Mouse (Mus musculus): ENCODE measurements around the gene Lsm12. TPM values are rescaled to one million over a fixed set of nuclear protein-coding genes. Genes with fewer than 3 reads are reported as not detected.

The Lsm12 gene
- polyA plus RNA-seq, 1 experiment: 41.5 TPM

GRCm38 (mm10) chr11:102219994-102220346, 34.9 kb upstream of the Lsm12 start:
- Histone ChIP-seq H3K4me3 (ENCODE audit: control insufficient read depth, low read depth, low read length) (no peak overlapping the region), H3K27ac (ENCODE audit: control insufficient read depth, insufficient read depth, low read depth, low read length) (no peak overlapping the region), H3K27me3 (ENCODE audit: control insufficient read depth, insufficient read depth, low read length) (no peaks in the 10 kb centered on the region), H3K36me3 (ENCODE audit: control insufficient read depth, insufficient read depth, low read length) (no peaks in the 10 kb centered on the region), H3K4me1 (ENCODE audit: control insufficient read depth, insufficient read depth, low read length) (peaks cover 17% of the 10 kb centered on the region)
- no peak for TF ChIP-seq CTCF (IDR thresholded peaks at IDR 0.05; ENCODE audit: control insufficient read depth, insufficient read depth, insufficient replicate concordance, low read depth, low read length)
- no peak for TF ChIP-seq POLR2A (IDR thresholded peaks at IDR 0.05; ENCODE audit: control insufficient read depth, low read depth, low read length)

GRCm38 (mm10) chr11:102219247-102219993, 34.3 kb upstream of the Lsm12 start:
- no peaks in the 10 kb centered on the region for H3K36me3 ChIP-seq (ENCODE audit: control insufficient read depth, insufficient read depth, low read length)
- TF ChIP-seq CTCF (IDR thresholded peaks at IDR 0.05; ENCODE audit: control insufficient read depth, insufficient read depth, insufficient replicate concordance, low read depth, low read length) (no peak), POLR2A (IDR thresholded peaks at IDR 0.05; ENCODE audit: control insufficient read depth, low read depth, low read length) (no peak)
- H3K4me1 ChIP-seq (ENCODE audit: control insufficient read depth, insufficient read depth, low read length): peaks cover 22% of the 10 kb centered on the region
- no peaks in the 10 kb centered on the region for H3K27me3 ChIP-seq (ENCODE audit: control insufficient read depth, insufficient read depth, low read length)
- peak overlapping the region; percentile 14 for H3K27ac ChIP-seq (ENCODE audit: control insufficient read depth, insufficient read depth, low read depth, low read length)
- H3K4me3 ChIP-seq (ENCODE audit: control insufficient read depth, low read depth, low read length): no peak overlapping the region

- H3K4me3 ChIP-seq (ENCODE audit: control insufficient read depth, low read depth, low read length): peak overlapping the region; percentile 47
- no peak for TF ChIP-seq CTCF (IDR thresholded peaks at IDR 0.05; ENCODE audit: control insufficient read depth, insufficient read depth, insufficient replicate concordance, low read depth, low read length)
- H3K27me3 ChIP-seq (ENCODE audit: control insufficient read depth, insufficient read depth, low read length): no peaks in the 10 kb centered on the region
- peaks cover 23% of the 10 kb centered on the region for H3K4me1 ChIP-seq (ENCODE audit: control insufficient read depth, insufficient read depth, low read length)
- H3K27ac ChIP-seq (ENCODE audit: control insufficient read depth, insufficient read depth, low read depth, low read length): peak overlapping the region; percentile 7; the same call in 1 of the 2 replicates
- no peaks in the 10 kb centered on the region for H3K36me3 ChIP-seq (ENCODE audit: control insufficient read depth, insufficient read depth, low read length)
These were observed 33.7 kb upstream of the Lsm12 start for GRCm38 (mm10) chr11:102218783-102219182.

DNA sequence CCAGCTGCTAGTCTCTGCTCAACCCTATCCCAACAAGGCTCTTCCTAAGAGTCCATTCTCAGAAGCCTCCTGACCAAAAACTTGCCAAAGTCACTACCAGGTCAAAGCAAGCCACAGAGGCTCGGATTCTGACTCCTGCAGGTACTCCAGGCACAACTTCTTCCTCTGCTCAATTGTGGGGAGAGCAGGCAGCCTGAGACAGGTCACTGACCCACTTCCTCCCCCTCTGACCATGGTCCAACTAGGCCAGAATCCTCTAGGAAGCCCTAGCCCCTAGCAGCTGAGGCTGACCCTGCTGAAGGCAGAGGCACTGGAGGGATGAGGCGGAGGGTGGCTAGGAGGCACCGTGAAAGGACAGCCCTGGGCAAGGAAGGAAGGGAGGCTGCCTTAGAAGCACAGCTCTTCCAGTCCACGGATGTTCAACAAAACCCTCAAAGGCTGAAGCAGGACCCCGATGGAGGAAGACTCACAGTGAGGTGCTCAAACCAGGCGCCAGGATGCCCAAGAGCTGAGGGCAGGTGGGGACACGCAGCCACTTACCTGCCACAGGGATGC, 32.9 kb upstream of the Lsm12 start:
- H3K4me1 ChIP-seq (ENCODE audit: control insufficient read depth, insufficient read depth, low read length): peaks cover 23% of the 10 kb centered on the region
- H3K27me3 ChIP-seq (ENCODE audit: control insufficient read depth, insufficient read depth, low read length): no peaks in the 10 kb centered on the region
- no peak overlapping the region for H3K27ac ChIP-seq (ENCODE audit: control insufficient read depth, insufficient read depth, low read depth, low read length)
- H3K36me3 ChIP-seq (ENCODE audit: control insufficient read depth, insufficient read depth, low read length): no peaks in the 10 kb centered on the region
- no peak for TF ChIP-seq CTCF (IDR thresholded peaks at IDR 0.05; ENCODE audit: control insufficient read depth, insufficient read depth, insufficient replicate concordance, low read depth, low read length)
- peak overlapping the region; percentile 47 for H3K4me3 ChIP-seq (ENCODE audit: control insufficient read depth, low read depth, low read length)

DNA sequence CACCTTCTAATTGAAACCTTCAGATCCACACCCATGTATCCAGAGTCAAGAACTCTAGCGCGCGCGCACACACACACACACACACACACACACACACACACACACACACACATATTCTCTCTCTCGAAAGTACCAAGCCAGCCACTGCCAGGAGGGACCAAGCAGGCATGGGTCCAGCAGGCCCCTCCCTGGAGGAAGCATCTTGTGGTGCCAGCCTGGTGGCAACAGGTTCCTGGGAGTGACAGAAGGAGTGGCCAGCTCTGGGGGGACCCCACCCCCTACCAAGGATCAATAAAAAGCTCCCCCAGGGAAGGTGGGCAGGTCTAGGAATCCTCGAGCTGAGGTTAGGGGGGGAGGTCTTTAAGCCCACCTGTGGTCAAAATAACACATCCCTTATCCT, 32.3 kb upstream of the Lsm12 start:
- TF ChIP-seq POLR2A (IDR thresholded peaks at IDR 0.05; ENCODE audit: control insufficient read depth, low read depth, low read length): no peak
- no peak for TF ChIP-seq CTCF (IDR thresholded peaks at IDR 0.05; ENCODE audit: control insufficient read depth, insufficient read depth, insufficient replicate concordance, low read depth, low read length)
- no peak overlapping the region for H3K27ac ChIP-seq (ENCODE audit: control insufficient read depth, insufficient read depth, low read depth, low read length)
- H3K4me1 ChIP-seq (ENCODE audit: control insufficient read depth, insufficient read depth, low read length): peaks cover 23% of the 10 kb centered on the region
- H3K4me3 ChIP-seq (ENCODE audit: control insufficient read depth, low read depth, low read length): peak overlapping the region; percentile 49
- H3K36me3 ChIP-seq (ENCODE audit: control insufficient read depth, insufficient read depth, low read length): no peaks in the 10 kb centered on the region
- no peaks in the 10 kb centered on the region for H3K27me3 ChIP-seq (ENCODE audit: control insufficient read depth, insufficient read depth, low read length)

GRCm38 (mm10) chr11:102216886-102217240, 31.8 kb upstream of the Lsm12 start:
- Histone ChIP-seq H3K27ac (ENCODE audit: control insufficient read depth, insufficient read depth, low read depth, low read length) (no peak overlapping the region), H3K36me3 (ENCODE audit: control insufficient read depth, insufficient read depth, low read length) (no peaks in the 10 kb centered on the region), H3K4me3 (ENCODE audit: control insufficient read depth, low read depth, low read length) (peak overlapping the region; percentile 49), H3K4me1 (ENCODE audit: control insufficient read depth, insufficient read depth, low read length) (peaks cover 20% of the 10 kb centered on the region), H3K27me3 (ENCODE audit: control insufficient read depth, insufficient read depth, low read length) (no peaks in the 10 kb centered on the region)
- no peak for TF ChIP-seq CTCF (IDR thresholded peaks at IDR 0.05; ENCODE audit: control insufficient read depth, insufficient read depth, insufficient replicate concordance, low read depth, low read length)

- H3K4me3 ChIP-seq (ENCODE audit: control insufficient read depth, low read depth, low read length): no peak overlapping the region
- H3K27me3 ChIP-seq (ENCODE audit: control insufficient read depth, insufficient read depth, low read length): no peaks in the 10 kb centered on the region
- no peaks in the 10 kb centered on the region for H3K36me3 ChIP-seq (ENCODE audit: control insufficient read depth, insufficient read depth, low read length)
- H3K4me1 ChIP-seq (ENCODE audit: control insufficient read depth, insufficient read depth, low read length): peaks cover 20% of the 10 kb centered on the region
- no peak overlapping the region for H3K27ac ChIP-seq (ENCODE audit: control insufficient read depth, insufficient read depth, low read depth, low read length)
- TF ChIP-seq POLR2A (IDR thresholded peaks at IDR 0.05; ENCODE audit: control insufficient read depth, low read depth, low read length) (no peak; the same call in 1 of the 2 replicates), CTCF (IDR thresholded peaks at IDR 0.05; ENCODE audit: control insufficient read depth, insufficient read depth, insufficient replicate concordance, low read depth, low read length) (no peak)
These were observed 31.2 kb upstream of the Lsm12 start for GRCm38 (mm10) chr11:102216056-102216885.
